Mouse (Mus musculus): ENCODE data around the gene Orc2.

Gene Orc2

GRCm38 (mm10) chr1:58423371-58424248 is 81.3 kb downstream of the Orc2 start, which contains the start of gene Clk1:
Clk1 (minus strand) TSS chr1:58424066.
- DNase-seq (ENCODE audit: low spot score) = peak; percentile 94

GRCm38 (mm10) chr1:58422879-58423278 is 82.0 kb downstream of the Orc2 start:
- peak; percentile 32 for DNase-seq (ENCODE audit: low spot score)

GRCm38 (mm10) chr1:58420961-58421360 is 83.9 kb downstream of the Orc2 start:
- DNase-seq (ENCODE audit: low spot score) = no peak

- no peak for DNase-seq (ENCODE audit: low spot score)
These were observed 84.9 kb downstream of the Orc2 start for GRCm38 (mm10) chr1:58420032-58420431.

DNA sequence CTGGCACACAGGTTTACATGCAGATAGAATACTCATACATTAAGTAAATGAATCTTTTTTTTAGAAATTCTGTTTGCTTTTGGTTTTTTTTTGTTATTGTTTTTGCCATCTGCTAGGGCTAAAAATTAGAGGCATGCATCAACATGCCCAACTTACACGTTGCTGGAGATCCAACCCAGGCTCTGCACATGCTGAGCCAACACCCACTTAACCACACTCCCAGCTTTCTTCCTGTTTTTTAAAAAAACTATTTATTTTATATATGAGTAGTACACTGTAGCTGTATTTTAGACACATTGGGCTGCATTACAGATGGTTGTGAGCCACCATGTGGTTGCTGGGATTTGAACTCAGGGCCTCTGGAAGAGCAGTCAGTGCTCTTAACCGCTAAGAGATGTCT is 88.9 kb downstream of the Orc2 start:
- no peak for DNase-seq (ENCODE audit: low spot score)

DNA sequence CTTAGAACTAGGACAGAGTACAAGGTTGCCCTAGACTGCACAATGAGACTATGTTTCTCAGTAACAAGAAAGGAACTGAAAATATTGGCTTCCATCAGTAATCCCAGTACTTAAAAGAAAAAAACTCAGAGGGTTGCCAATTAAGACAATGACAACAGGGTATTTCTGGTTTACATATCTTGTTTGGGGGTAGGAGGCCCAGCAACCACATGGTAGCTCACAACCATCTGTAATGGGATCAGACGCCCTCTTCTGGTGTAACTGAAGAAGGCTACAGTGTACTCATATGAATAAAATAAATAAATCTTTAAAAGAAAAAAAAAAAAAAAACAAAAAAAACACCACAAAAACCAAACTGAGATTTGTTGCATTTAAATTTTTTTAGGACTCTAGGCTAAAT is 89.5 kb downstream of the Orc2 start:
- no peak for DNase-seq (ENCODE audit: low spot score)
